Mouse (Mus musculus): ENCODE results near the gene Pik3c2g. TPM values are rescaled to one million over a fixed set of nuclear protein-coding genes. Genes with fewer than 3 reads are reported as not detected.
A peak's percentile ranks its signal among the peaks of the same experiment; 100 is the strongest.

The Pik3c2g gene
- total and polyA plus RNA-seq, 3 experiments, result 0.17 to 52.1 (median 4.2) TPM

DNA sequence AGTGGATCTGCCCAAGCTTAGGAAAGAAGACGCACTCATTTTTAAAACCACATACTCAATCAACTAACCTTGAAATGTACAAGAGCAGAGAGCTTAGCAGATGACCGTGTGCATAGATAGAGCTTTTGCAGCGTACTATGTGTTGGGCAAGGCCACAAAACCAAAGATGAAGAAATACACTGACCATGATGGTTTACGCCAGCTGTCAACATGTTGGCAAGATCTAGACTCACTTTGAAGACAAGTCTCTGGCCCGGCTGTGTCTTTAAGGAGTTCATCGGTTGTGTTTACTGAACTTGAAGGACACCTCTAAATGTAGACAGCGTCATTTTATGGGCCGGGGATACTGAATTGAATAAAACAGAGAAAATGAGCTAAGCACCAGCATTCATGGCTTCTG, 254.3 kb downstream of the Pik3c2g start:
- peak; percentile 63 for DNase-seq

DNA sequence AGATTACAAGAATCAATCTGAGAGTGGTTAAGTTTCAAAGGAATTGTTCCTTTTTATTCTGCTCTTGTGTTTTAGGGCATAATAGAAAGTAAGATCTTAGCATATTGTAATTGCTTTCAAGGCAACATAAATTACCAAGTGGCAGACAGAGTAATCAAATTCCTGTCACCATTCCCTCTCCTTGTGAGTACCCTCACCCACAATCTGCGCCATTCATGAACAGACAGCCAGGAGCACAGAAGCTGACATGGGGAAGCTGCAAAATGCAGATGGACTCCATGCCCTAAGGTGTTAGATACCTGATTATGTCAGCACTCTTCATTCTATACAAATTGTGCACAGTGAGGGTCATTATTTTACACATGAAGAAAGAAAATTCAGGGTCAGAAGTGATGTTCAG, 255.6 kb downstream of the Pik3c2g start:
- no peak for DNase-seq

DNA sequence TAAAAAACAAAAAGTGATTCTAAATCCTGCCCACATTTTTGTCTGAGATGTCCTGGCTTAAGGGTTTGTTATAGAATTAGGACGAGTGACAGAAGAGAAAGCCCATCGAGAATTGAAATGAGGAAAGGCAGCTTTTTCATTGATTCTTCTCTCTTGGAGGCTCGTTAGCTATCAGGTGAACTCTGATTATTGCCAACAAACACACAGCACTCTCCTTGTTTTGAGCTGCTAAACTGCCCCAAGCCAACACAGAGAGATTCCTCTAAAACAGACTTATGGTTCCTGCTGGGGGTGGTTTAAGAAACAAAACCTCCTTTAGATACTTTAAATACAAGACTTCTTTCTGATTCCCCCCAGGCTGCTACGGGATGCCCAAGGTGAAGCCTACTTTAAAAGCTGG, 256.5 kb downstream of the Pik3c2g start:
- no peak for DNase-seq

DNA sequence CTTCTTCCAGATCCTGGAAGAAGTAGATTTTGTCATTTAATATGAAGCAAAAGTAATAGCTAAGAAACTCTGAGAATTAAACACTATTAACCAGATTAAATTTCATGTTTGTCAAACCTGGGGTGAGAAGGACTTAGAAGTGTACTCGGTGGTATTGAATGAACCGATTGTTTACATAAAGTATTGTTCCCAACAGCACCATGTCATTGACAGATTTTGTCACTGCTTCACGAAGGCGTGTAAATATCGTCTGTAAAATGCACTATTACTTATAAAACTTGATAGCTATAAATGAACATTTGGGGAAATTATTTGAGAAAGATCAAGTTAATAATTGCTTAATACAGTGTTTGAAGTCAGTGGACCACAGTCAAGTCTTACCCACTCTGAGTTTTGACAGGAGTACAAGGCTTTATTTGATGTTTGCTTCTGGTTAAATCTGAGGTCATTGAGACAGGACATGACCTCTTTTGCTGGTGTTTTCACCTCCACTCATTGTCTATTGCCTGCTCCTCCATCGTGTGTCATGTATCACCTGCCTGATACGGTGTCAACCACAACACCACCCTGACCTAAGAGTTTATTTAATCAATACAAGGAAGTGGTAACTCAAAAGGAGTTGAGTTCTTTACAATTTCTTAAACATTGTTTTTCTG, 260.0 kb downstream of the Pik3c2g start:
- no peak for DNase-seq

DNA sequence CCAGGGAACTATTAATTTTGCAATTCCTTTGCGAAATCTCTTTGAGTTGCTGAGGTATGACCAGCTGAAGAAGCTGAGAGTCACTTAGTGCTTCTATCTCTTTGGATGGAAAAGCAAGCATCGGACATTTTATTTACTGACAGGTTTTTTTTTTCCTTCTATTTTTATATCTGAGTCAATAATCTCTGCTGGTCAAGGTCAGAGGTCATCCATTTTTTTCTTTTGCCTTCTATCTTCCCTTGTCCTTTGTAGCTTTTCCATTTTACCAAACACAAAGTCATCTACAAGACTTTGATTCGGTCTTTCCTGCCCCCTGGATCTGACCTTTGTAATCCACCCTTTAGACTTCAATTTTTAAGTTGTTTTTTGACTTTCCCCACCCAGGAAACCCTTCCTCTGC, 262.9 kb downstream of the Pik3c2g start:
- no peak for DNase-seq

DNA sequence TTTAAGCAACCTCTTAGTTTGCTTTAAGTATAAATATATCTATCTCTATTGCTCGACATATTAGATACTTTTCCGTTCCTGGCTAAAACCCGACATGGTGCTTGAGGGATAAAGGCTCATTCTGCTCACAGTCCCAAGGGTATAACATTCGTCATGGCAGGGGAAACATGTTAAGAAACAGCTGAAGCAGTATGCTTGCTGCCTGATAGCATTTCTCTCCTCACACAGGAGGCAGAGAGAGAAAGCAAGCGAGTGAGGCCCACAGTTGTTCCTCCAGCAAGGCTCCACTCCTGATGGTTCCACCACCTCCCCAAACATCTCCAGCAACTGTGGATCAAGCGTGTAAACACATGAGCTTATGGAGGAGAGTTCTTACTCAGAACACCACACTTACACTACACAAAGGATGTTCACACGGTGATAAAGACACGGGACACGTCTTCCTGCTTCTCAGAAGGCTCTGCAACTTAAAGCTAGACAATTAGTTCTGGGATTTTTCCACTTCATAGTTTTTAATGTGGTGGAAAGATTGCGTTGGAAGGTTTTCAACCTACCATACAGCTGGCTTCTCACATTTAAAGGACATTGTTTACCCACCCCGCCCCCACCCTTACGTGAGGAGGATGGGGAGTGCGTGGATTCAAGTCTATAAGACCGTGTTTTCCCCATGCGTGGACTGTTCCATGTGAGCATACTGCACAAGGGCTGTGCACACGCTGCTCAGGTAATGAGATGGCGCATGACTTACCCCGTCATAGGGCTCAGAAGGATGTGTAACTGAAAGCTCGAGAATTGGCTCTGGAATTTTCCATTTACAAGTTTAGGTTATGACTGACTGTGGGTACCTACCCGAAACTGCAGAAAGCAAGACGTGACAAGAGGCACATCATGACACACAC, 264.9 kb downstream of the Pik3c2g start:
- DNase-seq, result no peak

DNA sequence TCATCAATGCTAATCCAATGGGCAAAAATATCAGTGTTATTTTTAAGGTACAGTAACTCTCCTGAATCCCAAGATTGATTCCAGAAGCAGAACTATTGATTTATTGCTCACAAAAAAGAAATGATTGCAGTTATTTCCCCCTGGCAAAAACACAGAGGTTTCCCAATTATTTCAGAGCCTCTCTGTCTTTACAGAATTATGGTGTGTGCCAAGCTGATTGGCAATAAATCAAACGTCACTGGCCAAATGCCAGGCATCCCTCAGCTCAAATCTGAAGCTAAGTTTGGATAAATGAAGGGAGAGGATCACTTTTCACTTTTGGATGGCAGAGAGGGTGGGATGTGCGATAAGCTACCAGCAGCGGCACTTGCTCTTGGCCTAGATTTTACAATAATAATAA, 265.8 kb downstream of the Pik3c2g start:
- DNase-seq, result peak; percentile 34

DNA sequence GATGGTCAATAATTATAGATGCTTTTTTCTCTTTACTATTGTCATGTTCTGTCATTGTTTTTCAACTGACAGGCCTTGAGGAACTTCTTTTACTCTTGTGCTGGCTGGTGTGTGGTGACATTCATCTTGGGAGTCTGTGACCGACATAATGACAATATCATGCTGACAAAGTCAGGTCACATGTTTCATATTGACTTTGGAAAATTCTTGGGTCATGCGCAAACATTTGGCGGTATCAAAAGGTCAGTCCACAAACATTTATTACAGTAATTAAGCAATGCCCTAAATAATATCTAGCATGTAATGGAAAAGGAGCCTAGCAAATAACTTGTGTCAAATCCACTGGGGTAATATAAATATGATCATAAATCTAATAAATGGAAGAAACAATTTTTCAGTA, 273.1 kb downstream of the Pik3c2g start:
- no peak for DNase-seq

DNA sequence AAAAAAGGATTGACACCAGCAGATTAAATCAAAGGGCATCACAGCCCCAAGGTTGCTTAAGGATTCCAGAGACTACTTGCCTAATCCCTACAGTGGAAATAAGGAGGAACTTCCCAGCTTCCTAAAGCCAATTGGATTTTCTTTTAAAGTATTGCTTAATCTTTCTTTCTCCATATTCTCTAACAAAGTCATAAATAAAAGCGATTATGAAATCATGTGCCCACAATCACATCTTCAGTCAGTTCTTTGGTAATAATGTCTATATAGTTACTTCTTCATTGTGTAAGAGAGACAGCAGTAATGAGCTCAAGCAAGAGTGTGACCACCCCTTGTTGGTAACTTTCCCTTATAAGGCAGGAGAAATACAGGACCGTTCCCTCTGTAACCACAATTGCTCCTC, 274.5 kb downstream of the Pik3c2g start:
- DNase-seq, result no peak

DNA sequence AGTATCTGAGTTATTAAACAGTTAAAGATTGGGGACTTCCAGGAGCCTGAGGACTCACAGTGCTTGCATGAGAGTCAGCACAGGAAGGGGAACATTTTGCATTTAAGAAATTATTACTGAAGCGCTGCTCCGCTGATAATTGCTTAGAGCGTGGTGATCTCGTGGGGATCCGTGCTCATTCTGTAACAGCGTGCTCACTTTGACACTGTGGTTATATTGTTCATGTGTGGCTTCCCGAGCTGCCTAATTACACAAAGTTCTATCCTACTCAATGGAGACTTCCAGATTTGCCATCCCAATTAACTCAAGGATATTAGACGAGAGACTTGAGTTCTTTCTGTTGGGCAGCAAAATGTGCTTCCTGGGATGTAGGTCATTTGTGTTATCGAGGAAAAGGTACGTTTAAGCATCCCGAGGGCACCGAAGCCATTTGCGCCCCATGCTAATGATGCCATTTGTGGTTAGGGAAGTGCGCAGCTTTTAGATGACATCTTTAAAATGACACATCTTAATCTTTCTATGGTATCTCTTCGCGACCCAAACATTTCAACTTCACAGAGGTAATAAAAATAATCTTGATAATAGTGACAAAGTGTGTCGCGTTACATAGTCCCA, 278.1 kb downstream of the Pik3c2g start:
- DNase-seq, result no peak

DNA sequence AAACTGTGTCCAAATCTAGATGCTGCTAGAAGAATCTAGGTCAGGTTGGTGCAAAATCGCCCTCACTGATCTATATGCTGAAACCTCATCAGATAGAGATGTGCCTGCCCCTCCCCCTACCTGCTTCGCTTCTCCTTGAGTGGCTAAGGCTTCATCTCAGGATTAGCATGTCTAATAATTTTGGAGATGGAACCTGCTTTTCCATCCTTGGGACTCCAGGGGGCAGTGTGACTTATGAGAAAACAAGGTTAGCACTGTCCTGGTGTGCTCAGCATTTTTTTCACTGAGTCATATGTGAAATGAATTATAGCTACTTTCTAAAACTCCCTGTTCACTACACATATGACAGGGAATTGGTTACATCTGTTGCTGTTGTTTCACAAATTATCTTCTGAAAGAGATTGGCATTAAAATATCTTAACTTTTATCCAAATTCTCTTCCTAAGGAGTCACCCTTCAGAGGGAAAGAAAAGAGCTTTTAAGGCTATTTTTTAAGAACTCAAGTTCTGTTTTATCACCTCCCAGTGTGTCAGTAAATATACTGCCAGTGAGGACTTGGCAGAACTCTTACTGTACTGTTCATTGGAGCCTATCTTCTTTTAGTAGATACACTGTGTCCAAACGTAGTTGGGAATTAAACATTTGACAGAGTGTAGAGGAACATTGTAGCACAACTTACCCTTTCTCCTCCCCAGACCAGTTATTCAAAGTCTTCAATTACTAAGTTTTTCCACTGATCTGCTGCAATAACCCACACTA, 287.6 kb downstream of the Pik3c2g start:
- peak; percentile 69 for DNase-seq

DNA sequence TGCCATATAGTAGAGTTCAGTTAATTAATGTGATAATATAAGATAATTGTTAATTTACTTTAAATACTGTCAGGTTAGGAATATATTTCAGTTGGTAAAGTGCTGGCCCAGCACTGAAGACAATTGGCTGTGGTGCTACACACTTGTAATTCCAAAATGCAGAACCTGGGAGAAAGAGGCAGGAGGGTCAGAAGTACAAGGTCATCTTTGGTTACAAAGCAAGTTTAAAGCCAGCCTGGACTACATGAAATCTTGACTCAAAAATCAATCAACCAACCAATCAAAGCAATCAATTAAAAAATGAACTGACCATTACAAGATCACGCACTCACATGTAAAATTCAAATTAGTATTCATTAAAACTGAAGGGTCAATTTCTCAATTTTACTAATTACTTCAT, 289.7 kb downstream of the Pik3c2g start:
- DNase-seq, result no peak

DNA sequence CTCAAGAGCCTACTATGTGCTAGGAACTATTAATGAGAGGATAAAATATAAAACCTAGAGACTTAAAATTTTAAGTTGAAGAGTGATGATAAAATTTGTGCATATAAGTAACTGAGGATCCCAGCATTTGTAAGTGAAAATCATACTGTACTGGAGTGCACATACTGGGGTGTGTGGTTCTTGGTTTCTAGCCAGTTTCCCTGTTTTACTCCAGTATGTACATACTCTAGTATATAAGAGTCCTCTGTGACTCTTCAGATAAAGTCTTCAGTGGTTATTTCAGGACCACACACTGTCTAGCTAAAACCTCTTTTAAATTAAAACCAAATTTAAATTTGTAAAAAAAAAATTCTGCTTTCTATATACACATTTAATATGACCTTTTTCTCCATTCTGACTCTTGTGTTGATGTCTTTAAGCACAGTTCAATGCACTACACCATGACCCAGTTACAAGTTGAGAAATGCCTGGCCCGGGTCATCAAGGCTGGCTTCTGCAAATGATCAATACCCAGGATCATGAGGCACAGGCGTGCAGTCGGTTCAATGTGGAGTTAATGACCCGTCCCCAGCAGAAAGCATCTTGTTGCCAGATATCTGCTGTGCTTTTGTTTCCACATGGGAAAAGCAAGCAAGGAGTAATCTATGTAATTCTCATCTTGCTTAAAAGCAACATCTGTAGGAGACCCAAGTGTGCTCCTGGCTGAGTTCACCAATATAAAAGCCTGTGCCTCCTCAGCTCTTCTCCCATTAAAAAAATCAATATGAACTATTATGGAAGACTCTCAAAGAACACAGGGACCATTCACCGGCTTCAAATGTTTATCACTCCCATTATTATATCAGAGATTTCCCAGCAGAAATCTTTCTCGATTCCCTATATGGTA, 290.7 kb downstream of the Pik3c2g start:
- peak; percentile 60 for DNase-seq

DNA sequence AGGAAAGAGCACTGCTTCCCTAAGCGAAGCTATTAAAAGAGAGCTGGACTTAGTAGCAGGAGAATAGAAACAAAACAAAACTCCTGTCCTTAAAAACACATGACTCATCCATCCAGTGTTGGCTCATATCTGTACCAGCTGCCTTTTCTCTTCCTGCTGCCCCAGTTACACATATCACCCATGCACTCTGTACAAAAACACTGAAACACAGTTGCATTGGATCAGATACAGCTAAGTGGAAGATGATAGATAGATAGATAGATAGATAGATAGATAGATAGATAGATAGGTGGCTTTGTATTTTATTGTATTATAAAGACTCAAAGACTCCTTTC, 291.3 kb downstream of the Pik3c2g start:
- peak; percentile 35 for DNase-seq

DNA sequence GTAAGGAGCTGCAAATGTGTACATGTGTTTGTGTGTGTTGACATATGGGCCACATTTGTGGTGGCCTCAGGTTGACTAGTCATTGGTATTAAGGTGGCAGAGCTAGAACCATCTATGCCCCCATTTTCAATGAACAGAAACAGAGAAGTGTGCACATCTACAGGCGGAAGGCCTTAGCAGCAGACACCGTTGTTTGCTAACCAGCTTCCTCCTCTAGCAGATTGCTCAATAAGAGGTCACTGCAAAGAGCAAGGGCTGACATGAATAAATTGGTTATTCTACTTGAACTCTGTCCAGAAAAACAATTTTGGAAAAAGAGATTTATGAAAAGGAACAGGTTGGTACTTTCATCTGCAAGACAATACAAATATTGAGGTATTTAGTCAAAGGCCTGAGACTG, 295.1 kb downstream of the Pik3c2g start:
- no peak for DNase-seq

DNA sequence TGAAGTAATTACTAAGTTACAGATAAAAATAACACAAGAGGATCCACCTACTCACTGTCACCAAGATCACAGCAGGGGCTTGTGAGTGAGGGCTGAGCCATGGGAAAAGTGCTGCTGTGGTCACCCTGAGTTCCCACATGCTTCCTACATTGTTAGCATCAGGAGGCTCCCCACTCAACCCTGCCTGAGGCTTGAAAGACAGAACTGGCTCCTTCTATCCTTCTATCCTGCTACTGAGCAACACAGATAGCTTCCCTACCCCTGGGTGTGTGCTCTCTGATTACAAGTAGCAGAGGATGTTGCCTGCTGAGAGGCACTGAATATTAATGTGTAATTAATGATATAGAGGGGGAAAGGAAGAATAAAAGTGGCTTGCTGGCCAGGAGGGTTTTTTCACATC, 300.2 kb downstream of the Pik3c2g start:
- DNase-seq, result no peak

DNA sequence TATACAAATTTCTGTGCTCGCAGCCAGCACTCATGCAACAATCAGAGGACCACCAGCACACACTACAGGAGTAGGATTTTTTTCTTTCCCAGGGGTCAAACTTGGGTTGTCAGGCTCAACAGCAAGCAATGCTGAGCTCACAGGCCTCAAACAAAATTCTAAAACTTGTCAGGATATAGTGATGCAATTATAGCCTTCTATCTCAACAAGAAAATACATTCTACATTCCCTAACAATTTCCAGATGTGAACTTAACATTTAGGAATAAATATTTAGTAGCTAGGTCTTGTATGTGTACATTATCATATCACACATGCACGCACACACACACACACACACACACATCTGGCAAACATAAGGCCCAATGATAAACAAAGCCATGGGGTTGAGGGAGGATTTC, 308.6 kb downstream of the Pik3c2g start:
- no peak for DNase-seq

DNA sequence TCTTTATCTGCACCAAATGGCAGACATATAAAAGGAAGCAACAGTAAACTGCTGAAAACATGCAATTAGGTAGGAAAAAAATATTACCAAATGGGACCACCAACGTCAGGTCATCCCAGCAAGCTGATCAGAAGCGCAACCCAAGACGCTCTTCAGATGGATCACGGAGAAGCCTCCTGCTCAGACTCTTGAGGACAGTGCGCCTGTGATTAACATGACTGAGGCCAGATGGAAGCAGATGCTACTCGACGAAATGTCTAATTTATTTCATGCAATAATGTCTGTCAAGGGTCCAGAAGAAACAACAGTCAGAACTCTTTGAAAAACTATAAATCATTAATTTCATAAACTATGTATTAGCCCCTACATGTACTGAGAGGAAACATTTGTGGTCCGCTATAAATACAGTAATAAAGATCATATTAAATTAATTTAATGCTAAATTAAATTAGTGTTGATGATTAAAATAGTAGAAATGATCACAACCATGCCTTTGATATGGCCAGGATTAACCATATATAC, 312.7 kb downstream of the Pik3c2g start:
- no peak for DNase-seq

DNA sequence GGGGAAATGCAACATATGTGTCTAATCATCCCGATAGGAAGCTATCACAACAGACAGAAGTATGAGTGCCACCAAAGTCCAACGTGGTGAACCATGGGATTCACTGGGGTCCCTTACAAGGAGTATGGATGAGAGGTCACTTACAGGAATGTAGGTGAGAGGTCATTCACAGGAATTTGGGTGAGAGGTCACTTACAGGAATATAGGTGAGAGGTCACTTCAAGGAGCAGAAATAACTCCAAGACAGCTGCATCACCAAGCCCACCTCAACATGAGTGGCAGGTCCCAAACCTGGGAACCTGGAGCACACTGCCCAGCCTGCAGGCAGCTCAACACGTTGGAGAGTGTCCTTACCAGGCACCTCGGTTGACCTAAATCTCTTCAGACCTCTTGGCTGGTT, 314.8 kb downstream of the Pik3c2g start:
- DNase-seq, result no peak

DNA sequence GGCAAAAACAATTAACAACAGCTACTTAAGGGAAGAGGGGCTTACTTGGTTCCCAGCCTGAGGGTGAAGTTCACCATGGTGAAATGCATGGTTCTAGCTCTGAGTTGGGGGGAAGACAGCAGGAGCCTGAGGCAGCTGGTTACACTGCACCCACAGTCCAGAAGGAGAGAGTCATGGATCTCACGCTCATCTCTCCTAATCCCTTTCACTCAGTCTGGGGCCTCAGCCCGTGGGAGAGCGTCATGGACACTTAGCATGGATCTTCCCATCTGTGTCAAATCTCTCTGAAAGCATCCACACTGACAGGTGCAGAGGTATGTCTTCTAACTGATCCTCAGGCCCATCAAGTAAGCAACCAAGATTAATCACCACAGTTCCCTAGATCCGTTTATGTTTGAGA, 320.1 kb downstream of the Pik3c2g start:
- DNase-seq, result no peak

DNA sequence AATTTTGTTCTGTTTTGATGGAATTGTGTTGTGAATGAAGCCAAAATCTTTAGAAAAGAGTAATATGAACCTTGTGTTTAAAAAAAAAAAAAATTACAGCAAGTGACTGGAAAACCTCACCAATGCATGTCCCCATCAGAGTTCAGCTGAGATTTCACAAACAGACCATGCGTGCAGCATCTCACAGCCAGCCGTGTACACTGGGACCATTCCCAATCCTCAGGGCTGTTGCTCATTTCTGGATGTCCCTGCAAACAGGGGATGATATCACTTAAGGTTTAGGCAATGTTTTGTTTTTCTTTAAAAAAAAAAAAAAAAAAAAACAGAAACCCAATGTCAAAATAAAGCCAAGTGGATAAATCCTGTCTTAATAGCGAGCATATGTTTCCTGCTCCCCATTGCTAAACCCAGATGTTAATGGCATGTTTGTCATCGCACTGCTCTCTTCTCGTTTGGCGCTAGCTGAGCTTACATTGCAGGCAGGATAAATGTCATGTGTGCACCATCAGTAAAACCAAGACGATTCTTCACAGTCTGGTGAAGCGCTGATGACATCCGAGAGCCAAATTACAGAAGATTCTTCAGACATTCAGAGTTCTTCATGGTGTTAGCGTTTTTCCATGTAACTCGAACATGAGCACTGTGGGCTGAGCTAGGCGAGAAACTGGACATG, 322.1 kb downstream of the Pik3c2g start:
- no peak for DNase-seq
